Mouse (Mus musculus) fat pad, adult 2 months (tissue): ENCODE results near the gene Pakap.

Experiments used
- DNase-seq: peaks from one replicate; pipeline ENCODE4 v3.0.0-alpha.2; 2011; ENCODE audit warnings: low read depth, low spot score; ENCODE audit errors: extremely low read depth

The Pakap gene

DNA sequence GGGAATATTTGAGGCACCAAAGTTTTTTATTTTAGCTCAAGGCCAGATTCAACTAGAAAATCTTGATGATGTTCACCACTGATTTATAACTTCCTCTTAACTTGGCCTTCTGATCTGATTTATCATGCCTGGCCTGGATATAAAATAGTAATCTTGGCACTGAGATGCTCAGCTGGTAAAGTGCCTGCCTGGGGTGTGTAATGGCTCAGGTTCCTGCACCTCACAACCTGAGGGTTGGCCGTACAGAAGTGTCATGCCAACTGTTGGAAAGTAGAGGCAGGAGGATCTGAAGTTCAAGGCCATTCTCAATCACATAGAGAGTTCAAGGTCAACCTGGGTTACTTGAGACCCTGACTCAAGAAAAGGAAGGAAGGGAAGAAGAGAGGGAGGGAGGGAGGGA lies 57.3 kb downstream of the Pakap start:
- DNase-seq: no peak

DNA sequence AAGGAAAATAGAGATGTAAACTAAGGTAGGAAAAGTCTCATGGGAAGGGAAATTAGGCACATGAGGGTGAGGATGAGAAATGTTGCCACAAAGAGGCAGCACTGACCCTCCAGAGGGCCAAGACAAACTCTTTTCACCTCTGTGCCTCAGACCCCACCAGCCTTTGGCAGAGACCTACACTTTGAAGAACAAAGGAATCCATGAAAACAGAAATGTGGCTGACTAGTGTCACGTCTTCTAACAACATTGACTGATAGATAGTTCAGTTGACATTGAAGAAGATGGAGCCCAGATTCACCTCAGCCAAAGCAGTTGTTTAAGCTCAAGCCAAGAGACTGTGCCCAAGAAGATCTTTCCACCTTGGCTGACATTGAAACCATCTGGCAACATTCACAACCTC lies 57.8 kb downstream of the Pakap start:
- DNase-seq: no peak

DNA sequence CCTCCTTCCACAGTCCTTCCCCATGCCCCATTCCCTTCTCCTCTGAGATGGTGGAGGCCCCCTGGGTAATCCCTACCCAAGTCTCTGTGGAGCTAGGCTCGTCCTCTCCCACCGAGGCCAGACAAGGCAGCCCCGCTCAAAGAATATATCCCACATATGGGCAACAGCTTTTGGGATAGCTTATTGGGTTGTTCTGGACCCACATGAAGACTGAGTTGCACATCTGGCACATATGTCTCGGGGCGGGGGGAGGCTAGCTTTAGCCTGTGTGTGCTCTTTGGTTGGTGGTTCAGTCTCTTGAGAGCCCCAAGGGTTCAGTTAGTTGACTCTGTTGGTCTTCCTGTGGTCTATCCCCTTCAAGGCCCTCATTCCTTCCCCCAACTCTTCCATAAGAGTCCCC lies 58.9 kb downstream of the Pakap start:
- DNase-seq: no peak

DNA sequence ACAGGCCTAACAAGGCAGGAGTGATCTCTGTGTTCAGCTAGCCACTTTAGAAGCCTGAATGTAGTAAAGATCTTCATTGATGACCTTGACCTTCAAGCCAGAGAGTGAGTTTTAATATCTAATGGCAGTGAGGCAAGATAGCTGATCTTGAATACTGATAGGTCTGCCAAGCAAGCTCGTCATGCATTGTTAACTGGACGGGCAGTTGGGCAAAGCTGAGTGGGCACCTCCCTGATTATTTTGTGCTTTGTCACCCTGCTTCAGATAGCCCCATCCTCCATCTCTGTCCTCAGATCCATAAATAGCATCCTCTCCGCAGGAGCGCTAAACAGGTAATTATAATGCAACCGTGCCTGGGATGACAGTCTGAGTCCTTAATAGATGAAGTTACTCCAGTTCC lies 64.4 kb downstream of the Pakap start:
- DNase-seq: no peak

DNA sequence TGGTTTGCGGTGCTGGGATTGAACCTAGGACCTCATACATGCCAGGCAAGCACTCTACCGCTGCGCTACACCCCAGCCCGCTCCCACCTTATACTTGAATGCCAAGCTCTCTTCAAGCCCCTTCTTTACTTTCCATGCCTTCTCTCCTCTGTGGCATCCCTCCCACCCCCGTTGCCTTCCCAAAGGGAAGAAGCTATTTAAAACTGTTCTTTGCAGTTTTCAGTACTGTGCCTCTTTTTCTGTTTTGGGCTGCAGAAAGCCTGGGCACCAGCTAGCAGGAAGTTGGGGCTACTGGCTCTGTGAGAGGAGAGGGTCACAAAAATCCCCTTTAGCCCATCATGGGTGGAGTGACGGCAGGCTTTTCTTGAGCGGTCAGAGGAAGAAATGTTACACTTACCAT lies 65.1 kb downstream of the Pakap start:
- DNase-seq: no peak

DNA sequence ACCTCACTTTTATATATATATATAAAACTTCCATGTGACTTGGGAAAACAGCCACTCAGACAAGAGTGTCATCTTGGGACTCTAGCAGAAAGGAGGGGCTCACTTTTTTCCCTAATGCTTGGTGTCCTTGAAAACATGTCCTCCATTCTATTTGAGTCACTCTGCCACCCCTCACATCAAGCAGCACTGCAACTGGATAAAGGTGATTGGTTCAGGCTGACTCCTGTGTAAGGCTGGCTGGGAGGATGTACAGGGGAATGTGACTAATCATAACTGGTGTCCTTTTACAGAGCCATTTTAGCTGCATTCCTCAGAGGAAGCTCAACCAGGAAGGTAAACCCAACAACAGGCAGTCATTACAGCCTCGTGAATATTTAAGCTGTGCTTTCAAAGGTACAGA lies 67.0 kb downstream of the Pakap start:
- DNase-seq: no peak

DNA sequence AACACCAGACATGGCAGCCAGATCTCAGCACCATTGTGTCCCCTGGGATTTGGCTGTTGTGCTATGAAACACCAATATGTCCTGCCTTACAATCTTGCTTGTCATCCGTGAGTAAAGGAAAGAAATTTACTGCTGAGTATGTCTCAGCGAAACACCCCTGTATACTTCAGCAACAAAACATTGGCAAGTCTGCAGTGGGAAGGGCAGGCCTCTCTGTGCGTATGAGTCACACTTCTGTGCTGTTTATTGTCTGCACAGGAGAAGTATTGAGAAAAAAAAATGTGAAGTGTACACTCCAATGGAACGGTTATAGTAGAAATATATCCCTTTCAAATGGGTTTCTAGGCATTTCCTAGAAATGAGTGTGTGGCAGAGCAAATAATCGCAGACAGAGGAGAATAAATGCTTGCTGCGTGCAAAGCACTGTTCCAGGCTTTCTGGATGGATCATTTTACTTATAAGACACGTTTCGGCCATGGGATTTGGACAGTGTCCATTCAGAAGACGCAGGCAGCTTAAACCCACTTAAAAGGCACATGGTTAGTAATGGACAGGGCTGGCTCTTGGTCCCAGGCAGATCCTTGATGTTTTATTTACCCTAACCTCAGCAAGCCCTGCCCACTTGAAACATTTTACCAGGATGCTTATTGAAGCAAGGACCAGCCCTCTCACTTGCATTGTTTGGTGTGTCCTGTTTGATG lies 69.0 kb downstream of the Pakap start:
- DNase-seq: no peak

DNA sequence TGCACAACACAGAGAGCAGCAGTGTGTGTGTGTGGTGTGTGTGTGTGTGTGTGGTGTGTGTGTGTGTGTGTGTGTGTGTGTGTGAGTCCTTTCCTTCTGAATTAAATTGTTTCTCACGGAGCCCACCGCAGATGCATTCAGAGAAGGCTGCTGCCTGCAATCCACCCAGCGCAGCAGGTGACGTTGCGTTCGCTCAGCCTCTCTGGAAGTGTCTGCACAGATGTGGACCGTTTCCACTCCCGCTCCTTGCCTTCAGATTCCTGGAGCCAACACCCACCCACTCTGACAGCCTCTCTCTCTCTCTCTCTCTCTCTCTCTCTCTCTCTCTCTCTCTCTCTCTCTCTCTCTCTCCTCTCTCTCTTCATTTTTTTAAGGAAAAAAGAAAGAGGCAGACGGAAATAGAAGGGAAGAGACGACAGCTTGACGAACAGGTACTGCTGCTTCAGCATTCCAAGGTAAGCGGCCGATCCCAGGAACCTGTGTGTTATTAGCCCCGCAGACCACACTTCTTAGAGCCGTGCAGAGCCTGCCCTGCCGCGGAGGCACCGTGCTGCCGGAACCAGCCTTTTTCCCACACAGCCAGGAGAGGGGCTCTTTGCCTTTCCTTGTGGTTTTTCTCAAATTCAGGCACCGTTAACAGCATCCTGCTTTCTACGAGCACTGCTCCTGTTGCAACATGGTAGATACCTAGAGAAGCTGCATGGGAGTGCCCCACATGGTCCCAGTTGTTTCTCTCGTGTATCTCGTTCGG lies 69.8 kb downstream of the Pakap start:
- no peak for DNase-seq

DNA sequence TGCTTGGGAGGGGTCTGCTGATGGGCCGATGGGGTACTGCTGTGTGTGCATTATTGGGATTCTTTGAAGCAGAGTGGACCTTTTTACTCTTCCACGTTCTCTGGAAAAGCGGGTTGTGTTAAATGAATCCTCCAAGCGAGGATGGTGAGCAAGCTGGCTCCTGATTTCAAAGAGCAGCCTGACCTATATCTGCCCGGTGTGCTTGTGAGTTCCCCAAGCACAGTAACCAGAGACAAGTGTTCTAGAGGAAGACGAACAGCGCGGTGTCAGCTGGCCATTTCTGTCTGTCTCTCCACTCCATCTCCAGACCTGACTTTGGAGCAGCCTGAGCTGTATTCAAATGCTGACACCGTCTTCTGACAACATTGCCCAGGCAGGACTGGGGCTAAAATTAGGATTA lies 71.0 kb downstream of the Pakap start:
- no peak for DNase-seq

DNA sequence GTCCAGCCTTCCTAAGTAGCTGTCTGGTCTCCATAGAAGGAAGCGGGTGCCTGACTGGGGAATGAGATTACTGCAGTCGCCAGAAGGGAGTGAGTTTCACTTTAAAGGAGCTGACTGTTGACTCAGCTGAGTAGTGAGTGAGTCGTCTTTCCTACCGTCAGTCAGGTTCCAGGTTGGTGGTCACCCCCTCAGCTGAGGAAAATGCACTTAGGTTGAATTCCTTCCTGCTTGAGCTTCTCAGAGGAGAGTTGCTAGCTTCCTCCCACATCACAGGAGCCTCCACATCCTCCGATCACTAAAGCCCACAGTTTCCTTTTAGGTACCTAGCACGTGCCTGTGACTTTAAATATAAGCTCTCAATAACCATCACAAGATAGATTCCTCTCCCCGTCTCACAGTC lies 72.2 kb downstream of the Pakap start:
- no peak for DNase-seq

DNA sequence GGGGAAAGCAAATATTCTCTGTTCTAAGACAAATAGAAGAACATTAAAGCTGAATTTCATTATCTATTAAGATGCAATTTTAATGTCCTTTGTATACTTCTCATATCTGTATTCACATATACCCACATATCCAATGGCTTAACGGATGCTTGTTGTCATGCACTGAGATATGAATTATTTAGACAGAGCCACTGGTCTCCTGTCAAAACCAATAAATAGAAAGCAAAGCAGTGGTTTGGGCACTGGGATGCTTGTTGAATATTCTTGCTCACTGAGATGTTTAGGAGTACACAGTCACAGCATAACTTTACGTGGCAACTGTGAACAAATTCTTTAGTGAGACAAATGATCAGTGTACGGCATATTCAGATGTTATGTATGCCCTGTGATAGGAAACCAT lies 73.0 kb downstream of the Pakap start:
- DNase-seq: no peak

DNA sequence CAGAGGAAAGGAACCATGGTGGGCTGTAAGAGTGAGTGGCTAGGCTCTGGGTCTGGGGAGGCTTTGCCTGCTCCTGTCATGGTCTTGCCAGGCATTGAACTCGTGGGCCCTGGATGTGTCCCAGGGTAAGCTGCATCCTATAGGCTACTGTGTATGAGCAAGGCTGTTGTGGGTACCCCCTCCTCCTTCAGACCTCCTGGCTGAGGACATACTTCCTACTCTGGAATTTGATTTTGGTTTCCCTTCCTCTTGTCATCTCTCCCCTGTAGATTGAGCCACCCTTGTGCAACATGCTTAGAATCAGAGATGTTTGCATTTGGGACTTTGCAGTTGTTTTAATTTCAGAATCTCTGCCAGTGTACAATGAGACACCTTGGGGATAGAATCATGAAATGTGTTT lies 83.0 kb downstream of the Pakap start:
- no peak for DNase-seq

DNA sequence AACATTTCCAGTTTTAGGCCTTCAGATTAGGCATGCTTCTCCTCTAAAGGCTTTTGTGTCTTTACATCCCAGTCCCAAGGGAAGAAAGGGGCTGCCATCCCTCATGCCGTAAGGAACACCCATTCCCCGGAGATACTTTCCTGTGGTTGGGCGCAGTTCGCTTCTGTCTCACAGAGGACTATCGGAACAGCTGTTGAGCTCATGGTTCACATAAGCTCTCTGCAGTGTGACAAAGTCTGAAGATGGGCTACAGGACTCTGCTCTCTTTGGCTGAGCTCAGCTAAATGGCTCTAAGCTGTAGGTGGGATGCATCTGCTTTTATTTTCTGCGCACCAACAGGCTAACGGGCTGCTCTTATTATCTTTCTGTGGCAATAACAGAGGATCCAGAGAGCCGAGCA lies 83.6 kb downstream of the Pakap start:
- no peak for DNase-seq

DNA sequence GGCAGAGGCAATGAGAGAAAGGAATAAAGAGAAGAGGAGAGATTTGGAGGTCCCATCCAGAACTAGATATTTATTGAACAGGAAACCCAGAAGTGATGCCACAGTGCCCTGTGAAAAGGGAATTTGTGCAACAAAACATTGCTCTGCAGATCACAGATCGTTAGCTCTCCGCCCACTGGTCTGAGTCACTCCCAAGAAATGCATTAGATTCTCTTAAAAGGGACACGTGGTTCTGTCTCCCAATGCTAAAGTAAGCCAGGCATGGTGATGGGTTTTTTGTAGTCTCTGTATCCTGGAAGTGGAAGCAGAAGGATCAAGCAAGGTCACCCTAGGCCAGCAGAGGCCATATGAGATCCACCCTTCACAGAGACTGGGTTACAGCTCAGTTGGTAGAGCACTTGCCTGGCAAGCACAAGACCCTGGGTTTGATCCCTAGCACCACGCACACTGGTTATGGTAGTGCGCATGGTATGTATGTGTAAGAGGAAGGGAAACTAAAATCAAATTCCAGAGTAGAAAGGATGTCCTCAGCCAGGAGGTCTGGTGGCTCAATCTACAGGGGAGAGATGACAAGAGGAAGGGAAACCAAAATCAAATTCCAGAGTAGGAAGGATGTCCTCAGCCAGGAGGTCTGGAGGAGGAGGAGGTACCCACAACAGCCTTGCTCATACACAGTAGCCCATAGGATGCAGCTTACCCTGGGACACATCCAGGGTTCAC lies 84.4 kb downstream of the Pakap start:
- no peak for DNase-seq

DNA sequence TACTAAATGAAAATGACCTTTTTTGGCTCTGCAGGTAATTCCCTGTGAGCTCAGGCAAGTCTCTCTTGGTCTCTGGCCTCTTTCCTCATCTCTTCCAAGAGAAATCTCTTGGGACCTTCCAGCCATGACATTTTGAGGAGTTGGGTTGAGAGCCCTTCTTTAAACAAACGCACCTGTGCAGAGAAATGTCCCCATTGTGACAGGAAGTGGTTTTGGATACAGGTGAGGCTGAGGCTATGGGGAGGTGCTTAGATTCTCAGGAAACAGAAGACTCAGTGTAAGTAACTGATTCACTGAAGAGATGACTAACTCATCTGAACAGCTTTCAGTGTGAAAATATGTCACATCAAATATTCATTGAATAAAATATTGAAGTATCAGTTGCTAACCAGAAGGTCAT lies 88.0 kb downstream of the Pakap start:
- DNase-seq: no peak

DNA sequence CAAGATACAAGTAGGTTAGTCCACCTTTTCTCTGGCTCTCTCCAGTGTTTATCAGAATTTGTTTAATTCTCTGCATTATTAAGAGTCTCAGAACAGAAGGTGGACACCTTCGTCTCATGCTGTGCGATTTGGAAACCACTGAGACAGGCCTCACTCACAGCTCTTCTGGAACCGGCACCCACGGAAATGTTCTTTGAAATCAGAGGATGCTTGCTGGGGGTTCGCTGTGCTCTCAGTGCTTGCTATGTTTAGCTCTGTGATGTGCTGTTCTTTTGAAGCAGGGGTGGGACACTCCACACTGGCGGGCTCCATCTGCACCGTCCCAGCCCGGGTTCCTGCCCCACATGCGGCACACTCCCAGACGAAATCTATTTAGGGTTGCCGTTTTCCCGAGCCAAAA lies 88.4 kb downstream of the Pakap start:
- DNase-seq: no peak

DNA sequence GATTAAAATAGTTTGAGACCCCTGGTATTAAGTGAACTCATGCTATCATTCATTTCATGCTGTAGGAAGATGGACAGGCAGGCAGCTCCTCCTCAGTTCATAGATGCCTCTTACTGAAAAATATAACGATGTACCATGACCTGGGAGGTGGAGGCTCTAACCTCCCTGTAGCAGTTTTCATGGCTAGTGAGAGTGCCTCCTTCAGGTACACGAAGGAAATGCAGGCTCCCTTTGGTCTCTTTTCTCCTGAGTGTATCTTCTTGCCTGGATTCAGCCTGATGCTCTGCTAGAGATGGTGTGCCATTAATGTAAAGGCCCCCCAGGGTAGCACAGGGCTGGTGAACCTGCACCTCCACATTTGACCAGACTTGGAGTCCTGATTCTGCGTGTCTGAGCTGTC lies 88.9 kb downstream of the Pakap start:
- DNase-seq: no peak

DNA sequence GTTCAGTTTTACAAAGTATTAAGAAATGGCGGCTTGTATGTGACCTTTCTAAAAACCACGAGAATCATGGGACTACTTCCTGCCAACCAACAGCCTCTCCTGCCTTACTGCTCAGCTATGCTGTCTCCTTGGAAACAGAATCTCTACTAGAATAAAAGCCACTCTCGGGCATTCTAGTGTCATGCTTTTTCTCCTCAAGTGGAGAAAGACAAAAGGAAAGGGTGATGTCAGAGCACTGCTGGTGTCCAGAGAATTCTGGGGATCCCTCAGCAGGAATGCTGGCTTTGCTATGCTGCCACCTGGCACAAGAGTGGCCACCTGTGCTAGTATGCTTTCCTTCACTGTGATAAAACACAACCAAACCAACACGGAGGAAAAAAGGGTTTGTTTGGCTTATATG lies 92.5 kb downstream of the Pakap start:
- no peak for DNase-seq

DNA sequence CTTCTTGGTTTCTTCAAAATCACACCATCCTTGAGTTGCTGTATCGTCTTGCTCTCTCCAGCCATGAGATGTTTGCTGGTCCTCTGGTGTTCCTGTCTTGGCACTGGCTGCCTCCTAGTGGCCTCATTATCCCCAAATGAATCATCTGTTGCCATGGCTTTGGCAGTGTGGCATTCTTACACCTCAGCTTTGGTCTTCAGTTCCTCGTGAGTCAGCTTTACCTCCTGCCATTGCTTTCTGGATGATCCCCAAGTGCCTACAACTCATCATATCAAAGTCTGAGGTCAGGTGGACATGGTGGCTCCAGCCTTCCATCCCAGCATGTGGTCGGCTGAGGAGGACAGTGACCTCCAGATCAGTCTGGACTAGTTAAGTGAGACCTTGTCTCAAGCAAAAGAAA lies 98.1 kb downstream of the Pakap start:
- DNase-seq: no peak

DNA sequence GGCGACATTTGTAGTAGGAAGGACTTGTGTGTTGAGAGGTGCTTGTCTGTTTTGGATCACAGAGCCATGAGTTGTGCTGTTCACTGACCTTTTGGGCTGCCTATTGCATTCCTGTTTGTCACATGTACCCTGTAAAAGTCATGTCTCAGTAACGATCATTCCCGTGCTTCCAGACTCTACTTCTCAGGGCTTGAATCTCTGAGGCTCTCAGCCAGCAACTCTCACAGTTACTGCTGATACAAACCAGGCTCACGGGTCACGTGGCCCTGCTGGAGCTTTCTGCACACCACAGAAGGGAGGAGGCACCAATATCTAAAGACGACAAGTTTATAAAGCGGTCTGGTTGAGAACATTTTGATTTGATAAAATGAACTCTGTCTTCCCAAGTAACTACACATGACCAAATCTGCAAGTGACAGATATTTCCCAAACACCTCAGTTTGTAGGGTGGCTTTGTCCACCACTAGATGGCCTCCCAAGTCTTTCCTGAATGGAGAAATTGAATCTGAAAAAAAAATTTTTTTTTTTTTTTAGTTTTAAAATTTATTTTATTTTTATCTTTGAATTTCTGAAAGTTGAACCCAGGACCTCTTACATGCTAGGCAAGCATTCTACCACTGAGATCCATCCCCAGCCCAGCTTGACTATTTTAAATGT lies 103.0 kb downstream of the Pakap start:
- DNase-seq: no peak

DNA sequence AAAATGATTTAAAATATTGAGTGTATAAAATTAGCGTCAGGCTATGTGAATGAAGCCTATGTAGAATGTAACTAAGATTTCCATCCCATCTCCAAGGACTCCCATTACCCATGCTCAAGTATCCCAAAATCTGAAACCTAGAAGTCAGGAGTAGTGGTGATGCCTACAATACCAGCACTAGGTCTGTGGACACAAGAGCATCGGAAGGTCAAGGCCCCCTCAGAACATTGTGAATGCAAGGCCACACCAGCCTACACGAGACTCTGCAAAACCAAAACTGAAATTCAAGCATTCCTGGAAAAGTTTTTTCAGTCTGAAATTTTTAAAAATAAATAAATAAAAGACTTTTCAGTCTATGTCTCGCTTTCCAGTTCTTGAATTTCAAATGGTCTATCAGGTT lies 104.6 kb downstream of the Pakap start:
- no peak for DNase-seq
